Mouse (Mus musculus): ENCODE measurements at regions not wholly inside any gene's neighbourhood (a gene's known extent, or its start where the extent isn't known, plus 50 kb on each side); places are given as distances from the start of the nearest gene placed in this dataset.

DNA sequence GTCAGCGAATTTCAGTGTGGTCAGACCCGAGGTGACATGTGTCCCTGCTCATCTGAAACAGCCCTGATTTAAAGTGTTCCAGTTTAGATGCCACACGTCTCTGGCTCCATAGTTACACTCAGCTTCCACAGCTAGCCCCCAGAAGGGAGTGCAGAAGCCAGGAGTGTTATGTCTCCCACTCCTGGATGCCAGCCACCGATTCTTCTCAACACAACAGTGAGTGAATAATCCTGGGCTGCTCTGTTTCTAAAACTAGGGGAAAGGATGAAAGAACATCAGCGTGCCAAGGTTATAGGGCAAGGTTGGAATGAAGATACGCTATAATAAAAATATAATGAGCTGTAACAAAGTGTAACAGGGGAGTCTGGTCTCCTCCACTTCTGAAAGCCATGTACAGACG, 51.5 kb upstream of the Stmnd1 start:
- DNase-seq = no peak

DNA sequence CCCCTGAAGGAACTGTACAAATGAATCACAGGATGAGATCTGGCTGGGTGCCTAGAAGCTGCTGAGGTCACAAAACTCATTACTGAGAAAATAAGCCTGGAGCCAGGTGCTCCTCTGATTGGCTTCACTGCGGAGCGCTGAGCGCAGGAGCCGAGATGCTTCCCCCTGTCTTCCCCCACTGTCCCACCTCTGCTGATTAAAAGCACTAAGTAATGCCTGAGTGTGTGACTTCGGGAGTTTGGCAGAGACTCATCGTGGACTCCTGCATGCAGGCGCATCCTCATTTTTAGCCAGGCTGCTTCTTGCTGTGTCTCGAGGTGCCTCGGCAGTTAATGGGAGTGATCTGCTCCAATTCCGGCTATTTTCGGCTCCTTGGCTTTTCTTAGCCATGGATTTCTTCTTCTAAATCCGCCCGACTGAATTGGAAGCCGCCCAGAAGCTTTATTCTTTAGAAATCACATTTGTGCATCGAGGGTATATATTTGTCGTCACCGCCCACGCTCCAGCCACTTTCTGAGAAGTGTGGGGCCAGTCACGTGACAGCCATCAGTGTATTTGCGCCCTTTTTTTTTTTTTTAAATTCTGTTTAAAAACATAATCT, 55.3 kb upstream of the Stmnd1 start:
- DNase-seq = no peak

DNA sequence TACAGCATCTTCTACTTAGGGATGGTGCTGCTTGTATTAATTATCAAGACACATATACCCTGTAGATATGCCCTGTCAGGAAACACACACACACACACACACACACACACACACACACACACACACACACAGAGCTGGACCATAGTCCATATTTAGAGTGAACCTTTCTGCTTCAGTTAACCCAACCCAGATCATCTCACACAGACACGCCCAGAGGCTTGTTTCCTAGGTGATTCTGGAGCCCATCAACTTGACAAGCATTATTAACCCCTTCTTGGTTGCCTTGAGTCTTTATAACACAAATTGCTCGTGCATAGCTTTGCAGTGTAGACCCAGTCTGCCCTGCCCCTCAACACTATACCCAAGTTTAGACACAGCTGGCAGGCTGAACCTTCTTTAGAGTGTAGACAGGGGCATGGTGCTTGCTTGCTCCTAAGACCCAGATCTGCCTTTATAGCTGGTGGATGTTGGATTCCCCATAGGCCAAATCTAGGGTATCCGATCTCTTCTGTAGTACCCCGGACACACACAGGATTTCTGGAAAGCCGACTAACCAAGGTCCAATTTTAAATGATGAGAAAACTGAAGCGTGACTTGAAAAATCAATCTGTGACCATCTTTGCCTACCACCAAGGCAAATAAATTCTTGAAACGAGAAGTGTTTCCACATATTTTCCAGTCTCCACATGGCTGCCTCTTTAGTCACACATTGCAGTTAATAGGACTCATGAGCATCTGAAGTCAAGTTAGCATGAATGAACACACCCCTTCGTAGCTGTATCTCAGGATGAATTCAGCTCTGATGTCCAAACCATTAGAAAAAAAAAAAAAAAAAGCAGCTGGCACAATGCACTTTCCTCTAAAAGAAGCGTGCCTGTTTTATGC, 56.3 kb upstream of the Stmnd1 start:
- no peak for DNase-seq

DNA sequence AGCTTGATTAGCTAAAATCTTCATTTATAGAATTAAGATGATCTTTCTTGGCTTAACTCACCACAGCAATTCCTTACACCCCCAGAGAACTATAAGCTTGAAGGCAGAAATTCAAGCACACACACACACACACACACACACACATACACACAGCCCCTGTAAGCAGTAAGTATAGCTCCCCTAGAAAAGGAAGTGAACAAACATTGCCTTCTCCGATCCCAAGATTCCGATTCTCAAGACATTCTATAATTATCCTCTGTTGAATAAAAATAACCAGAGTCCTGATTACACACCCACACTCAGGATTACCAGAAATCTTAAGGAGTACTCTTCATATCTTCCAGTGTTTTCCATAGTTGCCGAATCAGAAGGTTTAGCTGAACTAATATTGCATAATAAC, 70.0 kb upstream of the Stmnd1 start:
- DNase-seq = no peak

DNA sequence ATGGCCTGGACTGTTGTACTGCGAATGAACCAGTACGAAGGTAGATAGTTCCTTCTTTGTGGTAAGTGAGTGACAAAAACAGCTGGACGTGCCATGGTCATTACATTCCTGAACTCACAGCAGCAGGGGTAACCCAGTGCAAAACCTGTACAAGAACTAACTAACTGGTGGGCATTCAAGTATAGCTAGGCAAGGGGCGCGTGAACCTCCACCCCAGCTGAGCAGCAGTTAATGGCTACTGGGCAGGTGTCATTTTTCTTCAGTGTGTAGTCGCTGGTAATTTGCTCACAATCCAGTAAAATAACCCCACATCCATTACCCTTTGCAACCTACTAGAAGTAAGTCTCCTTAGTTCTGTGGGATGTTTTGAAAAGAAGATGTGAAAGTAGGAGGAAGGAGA, 70.9 kb upstream of the Stmnd1 start:
- DNase-seq = no peak

DNA sequence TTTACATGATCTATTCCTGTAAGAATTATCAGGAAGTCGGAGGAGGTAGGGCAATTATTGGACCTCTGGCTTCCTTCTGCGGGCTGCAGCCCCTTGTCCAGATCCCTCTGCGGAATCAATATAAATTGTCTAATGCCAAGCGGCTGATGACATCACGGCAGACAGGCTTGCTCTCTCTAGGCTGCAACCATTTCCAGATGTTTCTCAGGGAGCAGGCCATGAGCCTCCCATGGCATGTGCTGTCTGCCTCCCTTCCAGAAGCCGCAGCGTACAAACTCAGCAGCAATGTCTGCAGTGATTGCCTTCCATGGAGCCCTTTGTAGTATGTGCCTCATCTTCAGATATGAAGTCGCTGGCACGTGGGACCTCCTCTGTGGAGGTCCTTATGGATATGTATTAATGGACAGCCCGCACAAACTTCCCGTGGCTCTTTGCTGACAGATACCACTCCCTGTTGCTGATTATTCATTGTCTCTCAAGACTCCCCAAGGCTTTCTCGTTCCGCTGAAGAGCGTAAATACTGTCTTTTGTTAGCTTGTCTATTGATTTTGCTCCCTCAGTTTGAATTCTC, 72.4 kb upstream of the Stmnd1 start:
- DNase-seq = no peak

DNA sequence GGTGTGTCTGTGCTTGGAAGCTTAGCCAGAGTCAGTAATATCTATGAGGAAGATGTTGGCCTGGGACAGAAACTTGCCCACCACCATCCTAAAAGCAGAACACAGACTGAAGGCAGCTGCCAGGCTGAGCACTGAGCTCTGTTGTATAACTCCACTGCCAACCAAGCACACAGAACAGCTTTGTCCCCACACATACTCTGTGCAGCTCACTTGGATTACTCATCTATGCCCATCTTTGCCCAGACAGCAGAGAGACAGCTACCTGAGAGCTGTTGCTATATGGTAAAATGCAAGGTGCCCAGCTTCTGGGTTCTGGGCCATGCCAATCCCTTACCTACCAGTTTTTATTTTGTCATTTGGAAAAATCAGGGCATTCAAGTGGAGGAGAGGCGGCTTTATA, 80.4 kb upstream of the Stmnd1 start:
- DNase-seq = no peak

DNA sequence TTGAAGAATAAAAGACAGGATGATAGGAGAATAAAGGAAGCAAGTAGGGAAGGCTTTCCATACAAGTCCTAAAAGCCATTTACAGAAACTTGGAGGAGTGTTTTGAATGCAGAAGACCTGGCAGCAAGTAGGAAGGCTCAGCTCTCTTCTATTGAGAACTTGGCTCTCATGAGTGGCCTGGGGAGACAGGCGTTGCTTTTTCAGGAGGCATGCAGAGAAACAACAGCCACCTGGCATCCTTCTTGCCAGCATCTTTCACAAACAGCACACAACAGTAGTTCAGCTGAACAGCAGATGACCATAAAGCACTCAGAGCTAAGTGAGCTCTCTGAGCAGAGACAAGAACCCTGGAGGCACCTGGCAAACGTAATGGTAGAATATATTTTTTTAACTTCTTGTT, 83.8 kb upstream of the Stmnd1 start:
- no peak for DNase-seq

DNA sequence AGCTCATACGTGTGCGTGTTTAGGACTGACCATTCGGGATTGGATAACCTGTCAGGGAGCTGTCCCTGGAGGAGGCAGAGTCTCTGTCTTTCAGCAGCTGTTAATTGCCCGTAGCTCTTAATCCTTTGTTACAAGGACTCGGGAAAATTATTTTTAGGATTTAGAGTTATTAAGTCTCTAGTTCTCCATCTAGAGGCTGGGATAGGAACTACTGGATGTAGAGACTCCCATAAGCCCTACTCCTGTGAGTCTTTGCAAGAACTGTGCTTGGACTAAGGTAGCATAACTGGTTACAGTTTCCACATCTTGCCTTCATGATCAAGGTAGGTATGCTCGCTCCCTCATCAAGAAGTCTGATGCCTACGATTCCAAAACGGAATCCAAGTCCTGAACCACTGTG, 90.7 kb upstream of the Stmnd1 start:
- DNase-seq = peak in 1 of 2 experiments; percentile 7

DNA sequence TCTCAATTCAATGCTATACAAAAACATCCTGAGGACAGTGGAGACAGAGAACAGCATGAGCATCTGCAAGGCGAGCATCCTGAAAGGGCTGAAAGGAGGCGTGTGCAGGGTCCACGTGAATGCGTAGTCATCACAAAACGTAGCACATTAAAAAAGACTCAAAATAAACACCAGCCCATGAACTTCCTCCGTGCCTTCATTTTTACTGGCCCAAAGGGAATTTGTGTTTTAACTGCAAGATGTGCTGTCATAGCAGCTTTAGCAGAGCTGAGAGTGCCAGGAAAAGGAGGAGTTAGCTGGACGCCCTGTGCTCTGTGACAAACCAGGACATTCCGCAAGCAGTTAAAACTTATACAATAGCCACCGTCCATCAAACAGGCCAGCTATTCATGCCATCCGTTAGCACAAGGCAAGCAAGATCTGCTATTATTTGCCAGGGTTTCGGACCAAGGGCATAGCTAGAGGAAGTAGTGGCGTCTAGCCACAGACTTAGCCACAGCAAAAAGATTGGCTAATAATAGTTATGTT, 92.9 kb upstream of the Stmnd1 start:
- DNase-seq = no peak

DNA sequence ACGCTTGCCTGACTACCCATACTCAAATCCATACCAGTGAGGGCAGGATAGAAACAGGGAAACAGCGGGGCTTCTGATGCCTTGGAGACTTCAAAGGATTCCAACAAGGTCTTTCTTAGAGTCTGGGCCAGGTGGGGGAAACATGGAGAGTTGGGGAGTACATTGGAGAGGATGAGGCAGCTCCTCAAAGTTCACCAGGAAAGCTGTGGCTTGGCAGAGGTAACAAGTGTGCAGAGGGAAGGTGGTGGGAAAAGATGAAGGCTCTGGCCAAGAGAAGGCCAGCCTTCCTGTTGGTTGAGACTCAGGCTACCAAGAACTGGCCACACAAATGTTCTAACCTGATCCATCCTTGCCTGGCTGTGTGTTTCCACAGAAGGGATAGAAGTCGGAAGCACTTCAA, 93.6 kb upstream of the Stmnd1 start:
- DNase-seq = no peak

DNA sequence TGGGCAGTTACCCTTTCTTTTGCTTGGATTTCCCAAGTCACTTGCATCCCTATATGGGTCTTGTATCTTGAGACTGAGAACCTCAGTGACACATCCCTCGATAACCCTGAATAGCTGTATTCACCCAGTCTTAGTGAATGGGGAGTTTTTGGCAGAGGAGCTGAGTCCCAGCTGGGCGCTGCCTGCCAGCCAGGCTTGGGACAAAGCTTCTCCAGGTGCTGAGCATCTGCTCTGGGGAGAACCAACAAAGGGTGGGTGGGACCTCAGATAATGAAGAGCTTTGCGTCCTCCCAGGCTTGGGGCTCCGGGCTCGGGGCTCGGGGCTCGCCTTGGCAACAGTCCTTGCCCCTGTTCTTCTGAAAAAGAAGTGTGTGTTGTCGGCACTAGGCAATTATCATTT, 100.4 kb upstream of the Stmnd1 start:
- no peak for DNase-seq

DNA sequence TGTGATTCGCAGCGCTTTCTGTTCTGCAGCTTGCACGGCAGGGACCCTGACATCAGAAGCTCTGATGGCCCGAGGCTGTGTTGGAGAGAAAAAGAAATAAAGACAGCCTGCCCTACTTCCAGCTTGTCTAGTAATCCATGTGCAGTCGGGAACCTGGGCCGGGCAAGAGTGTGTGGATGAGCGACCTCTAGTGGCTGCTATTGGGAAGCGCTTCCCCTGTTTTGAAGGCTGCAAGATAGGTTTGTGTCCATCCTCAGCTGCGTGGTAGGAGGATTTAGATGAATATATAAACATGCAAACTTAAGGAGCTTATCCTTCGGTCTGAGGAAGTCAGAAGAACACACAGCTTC, 111.5 kb upstream of the Stmnd1 start:
- DNase-seq = peak; percentile 64

DNA sequence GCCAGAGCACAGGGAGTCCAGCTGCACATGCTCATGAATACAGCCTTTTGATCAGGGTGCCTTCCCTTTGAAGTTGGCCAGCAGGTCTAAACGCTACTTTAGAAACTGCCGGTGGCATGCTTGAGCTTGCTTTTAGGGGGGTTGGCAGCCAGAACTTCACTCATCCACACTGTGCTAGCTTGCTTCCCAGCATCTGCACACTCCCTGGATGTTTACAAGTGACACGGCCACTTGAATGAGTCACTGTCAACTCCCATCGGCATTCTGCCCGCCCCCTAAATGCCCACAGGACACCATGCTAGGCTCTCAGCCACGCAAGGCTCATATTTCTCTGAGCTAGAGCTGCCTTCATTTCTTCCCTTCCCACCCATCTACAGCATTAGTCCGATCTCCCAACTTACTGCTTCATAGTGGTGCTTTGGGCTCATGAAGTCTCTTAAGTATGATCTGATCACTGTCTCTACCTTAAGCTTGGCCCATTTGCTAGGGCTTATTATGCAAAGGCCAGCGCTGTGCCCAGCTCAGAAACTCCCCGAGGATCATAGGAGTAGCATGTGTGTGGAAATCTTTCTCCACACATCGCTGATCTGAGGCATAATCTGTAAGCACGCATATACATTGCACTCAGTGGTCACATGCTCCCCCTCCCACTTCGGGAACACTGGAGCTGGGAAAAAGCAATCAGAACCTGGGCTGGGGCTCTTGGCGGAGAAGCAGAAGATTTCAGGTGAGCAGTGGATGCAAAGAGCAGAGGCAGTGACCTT, 112.1 kb upstream of the Stmnd1 start:
- DNase-seq = no peak

DNA sequence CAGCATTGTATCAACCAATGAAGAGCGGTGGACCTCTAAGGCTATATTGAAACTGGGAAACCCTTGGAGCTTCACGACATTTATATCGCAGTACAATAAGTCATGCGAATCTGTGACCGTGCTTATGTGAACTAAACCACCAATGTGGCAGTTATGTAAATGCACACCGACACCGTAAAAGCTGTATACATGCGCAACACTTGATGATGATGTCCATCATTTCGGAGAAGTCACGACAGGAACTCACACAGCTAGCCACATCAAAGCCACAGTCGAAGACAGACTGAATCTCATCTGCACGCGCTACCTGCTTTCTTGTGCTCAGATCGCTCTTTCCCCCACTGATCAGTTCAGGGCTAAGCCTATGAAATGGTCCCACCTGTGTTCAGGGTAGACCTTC, 114.2 kb upstream of the Stmnd1 start:
- DNase-seq = no peak

DNA sequence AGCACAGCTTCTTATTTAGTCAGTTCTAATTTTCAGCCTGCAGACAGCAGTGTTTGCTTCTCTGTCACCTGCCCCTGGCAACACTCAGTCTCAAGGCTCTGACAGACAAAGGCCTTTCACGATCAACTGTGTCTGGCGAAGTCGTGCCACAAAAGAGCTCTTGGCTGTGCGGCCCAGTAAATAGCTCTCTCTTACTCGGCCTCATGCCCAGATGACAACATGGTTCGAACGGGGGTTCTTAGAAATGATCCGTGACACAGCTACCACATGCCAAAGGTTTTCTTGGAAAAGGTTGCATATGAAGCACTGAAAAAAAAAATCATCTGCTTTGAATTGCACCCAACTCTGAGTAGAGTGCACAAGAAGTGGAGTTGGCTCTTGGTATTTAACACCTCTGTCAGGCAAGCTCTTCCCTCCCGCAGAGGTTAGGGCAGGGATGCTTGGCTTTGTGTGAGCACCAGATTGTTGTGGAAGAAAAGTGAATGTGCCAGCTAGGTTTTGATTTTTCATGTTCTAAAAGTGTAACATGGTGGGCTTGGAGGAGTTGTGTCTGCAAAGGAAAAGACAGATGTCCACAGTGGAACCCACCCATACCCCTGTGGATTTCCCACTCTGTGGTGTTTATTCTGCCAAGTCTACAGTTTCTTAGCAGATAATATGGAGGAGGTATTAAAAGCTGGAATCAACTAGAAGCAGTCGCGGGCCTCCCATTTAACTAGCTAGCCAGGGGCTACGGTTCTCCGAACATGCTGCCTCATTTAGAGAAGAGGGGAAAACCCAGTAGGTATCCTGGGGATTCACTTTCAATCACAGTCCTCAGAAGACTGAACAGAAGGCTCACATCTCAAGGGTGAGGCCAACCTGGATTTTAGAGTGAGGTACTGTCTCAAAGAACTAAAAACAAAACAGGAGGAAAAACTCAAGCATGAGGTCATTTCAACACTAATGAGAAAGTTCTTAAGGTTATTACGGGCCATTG, 120.0 kb upstream of the Stmnd1 start:
- DNase-seq = no peak

DNA sequence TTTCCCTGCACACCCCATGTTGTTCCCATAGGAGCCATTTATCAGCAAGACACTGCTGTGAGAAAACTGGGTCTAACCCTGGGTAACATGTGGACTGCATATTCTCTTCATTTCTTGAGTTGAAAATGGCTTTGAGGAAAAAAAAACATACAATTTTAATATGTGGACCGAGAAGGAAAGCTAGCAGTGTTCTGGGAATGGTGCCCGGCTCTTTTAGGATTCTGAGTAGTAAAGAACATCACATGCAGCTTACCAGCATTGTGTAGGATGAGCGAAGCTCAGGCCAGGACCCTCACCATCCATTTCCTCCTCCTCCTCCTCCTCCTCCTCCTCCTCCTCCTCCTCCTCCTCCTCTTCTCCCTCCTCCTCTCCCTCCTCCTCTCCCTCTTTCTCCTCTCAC, 133.5 kb upstream of the Stmnd1 start:
- DNase-seq = no peak

DNA sequence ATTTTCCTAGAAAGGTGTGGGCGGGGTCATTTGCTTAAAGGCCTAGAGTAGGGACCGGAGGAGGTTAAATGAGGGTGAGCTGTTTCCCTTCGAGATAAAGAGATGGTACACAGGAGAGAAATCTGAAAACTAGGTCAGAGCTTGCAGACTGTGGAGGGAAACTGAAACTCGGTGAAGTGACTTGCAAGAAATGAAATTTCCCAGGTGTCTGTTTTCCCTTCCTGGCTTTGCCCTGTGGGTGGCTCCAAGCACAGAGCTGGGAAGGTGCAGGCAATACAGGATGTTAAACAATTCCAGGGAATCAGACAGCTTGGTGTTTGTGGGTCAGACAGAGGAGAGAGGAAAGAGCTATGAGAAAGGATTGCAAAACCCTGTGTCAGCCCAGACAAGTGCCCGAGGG, 134.3 kb upstream of the Stmnd1 start:
- DNase-seq = no peak

DNA sequence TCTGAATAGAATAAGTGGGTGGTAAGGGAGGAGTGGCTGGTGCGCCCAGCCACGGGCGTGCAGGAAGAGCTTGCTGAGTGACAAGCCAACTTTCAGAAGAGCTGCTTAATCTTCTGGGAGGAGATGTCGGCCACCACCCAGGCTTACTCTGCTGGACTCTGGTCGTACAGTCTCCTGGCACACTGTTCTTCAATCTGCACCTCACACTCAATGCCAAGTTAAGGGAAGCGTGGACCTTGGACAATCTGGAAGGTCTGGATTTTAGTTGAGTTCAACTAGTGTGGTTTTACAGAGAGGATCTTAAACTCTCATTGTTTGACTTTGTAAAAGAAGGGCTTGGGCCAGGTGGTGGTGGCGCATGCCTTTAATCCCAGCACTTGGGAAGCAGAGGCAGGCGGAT, 138.1 kb upstream of the Stmnd1 start:
- no peak for DNase-seq

DNA sequence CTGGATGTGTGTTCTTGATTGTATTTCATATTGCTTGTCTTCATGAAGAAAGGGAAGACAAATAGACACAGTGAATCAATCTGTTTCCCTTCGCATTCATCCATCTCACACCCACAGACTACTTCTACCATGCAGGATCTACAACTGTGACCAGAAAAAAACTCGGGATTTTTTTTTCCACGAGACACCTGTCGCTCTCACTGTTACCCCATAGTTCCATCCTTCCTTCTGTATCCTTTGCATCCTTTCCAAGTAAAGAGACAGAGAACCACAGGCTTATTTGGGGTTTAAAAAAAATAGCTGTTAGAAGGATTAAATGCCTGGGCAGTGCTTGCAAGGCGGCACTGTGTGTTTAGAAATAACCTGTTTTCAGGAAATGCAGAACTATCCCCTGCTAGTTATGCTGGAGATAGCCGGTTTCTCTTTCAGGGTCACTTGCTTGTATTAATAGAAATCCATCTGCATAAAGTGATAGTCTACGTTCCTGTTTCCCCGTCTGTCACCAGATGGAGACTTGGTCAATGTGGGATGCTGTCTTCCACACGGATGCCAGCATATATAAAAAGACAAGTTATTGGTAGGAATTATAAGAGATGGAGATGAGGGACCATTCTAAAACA, 144.2 kb upstream of the Stmnd1 start:
- no peak for DNase-seq

DNA sequence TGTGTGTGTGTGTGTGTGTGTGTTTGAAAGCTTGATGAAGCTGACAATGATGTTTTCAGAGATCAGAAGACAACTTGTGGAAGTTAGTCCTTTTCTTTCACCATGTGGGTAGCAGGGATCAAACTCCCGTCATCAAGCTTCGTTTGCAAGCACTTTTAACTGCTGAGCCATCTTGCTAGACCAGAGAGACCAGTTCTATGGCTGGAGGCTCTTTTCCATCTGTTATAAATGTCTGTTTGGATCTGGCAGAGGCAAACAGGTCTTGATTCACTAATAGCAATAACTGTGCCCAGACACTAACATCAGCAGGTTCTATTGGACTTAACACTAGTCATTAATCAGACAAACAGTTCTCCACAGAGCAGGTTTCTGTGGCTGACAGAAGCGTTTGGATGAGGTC, 150.1 kb upstream of the Stmnd1 start:
- no peak for DNase-seq

DNA sequence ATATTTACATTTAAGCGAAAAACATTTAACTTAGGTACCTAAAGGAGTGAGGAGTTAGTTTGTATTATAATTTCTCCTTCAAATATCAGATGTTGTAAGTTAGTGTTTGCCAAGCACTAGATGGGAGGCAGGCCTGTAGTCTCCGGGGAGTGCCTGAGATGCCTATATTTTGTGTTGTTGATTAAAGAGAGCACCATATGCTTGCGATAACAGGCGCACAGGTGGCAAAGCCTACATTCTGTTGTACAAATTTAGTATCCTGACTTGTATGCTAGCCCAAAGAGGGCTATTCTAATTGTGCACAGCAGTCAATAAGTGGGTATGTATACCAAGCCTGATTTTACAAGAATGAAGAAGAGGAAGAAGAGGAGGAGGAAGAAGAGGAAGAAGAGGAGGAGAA, 151.8 kb upstream of the Atxn1 start:
- DNase-seq = no peak
